Mouse (Mus musculus) R1 (cell line): ENCODE data around the gene Tor1a.

Experiments
- DNase-seq: peaks from one replicate; pipeline ENCODE4 v3.0.0-alpha.2; 2018; ENCODE audit warnings: low read depth, low spot score

Tor1a gene

GRCm38 (mm10) chr2:30967352-30968327 lies at the start of gene Tor1a:
Gene Tor1a (minus strand): TSS chr2:30967933.
- DNase-seq = peak; percentile 94

DNA sequence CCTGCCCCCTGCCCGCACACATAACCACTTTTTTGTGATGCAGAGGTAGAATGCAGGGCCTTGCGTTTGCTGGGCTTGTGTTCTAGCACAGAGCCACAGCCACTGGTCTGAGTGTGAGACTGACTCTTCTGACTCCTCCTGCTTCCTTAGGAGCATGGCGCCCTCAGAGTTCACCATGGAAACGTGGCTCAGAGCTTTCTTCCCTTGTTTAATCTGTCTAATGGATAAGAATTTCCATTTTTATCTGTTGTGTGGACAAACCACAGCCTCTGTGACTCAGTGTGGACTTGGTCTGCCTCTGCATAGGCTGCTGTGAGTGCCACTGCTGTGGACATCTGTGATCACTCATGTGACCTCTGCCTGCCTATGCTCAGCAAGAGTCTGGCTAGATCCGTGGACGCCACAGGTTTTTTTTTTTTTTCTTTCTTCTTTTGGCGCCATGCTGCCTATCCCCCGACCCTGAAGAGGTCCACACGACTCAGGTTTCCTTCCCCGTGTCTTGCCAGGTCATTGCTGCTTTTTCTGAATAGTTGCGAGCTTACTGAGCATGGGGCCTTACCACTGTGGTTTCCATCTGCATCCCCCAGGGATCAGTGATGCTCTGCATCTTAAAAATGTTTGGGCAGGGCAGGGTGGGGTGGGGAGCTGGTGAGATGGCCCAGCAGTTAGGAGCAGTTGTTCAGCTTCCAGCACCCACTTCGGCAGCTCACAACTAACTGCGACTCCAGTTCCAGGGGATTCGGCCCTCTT lies 45.8 kb upstream of the Tor1a start:
- no peak for DNase-seq

GRCm38 (mm10) chr2:31007208-31007607 lies 39.5 kb upstream of the Tor1a start:
- DNase-seq = no peak

DNA sequence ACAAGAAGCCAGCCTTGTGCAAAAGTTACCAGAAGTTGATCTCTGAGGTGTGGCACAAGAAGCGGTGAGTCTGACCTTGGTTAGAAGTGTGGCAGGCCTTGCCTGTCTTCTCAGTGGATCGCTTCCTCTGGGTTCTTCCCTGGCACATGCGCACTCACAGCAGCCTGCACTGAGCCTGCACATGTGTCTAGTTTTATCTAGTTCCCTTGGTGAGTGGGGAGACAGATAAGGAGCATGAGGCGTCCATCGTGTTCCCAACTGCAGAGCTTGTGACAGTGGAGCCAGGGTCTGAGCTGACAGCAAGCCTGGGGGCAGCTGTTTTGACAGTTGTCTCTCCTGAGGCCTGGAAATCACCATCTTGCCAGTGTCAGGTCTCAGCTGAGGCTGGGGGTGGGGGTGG lies 38.7 kb upstream of the Tor1a start:
- no peak for DNase-seq

DNA sequence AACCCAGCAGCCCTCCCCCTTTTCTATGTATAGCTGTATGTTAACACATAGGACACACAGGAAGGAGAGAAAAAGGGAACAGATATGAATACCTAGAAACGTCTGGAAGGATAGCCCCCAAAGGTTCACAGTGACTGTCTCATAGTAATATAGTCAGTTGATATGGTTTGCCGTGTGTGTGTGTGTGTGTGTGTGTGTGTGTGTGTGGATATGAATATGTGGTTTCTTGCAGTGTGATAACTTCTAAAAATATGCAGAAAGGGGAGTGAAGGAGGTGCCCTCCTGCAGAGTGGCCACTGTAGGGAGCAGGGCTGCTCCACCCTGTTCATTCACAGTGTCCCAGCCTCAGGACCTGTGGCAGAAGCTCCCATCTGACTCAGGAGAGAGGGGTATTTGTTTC lies 37.7 kb upstream of the Tor1a start:
- no peak for DNase-seq

- no peak for DNase-seq
Measured at GRCm38 (mm10) chr2:31002857-31003256, 35.1 kb upstream of the Tor1a start.

DNA sequence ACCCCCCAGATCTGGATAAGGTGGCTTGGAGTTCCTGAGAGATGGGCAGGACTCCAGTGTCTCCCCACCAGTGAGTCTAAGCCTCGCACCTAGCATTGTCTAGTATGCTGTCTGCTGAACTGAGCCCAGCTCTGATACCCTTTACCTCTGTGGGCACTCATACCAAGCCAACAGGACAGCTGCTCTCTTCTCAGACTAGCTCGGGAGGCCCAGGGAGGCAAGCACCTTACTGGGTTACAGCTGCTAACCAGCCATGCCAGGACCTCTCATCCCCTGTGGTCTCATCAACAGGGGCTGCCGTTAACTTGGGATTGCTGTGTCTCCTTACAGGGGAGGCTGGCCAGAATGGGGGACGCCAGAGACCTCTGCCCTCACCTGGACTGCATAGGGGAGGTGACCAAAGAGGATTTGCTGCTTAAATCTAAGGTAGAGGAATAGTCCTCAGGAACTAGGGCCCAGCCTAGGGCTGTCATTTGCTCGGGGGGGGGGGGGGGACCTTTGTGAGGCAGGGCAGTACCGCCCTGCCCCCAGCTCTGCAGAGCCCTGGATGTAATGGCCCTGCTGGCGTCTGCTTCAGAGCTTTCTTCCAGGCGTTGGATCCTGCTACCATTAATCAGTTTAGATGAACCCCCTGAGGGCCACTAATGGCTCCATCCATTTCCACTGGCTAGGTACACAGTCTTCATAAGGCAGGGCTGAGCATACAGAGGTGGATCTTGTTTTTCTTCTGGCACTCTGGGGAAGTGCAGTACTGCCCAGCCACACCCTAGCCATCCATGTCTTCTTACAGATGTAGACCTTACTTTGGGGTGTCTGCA lies 30.9 kb upstream of the Tor1a start:
- no peak for DNase-seq

- DNase-seq = no peak
Measured at GRCm38 (mm10) chr2:30995432-30995996, 27.8 kb upstream of the Tor1a start.

DNA sequence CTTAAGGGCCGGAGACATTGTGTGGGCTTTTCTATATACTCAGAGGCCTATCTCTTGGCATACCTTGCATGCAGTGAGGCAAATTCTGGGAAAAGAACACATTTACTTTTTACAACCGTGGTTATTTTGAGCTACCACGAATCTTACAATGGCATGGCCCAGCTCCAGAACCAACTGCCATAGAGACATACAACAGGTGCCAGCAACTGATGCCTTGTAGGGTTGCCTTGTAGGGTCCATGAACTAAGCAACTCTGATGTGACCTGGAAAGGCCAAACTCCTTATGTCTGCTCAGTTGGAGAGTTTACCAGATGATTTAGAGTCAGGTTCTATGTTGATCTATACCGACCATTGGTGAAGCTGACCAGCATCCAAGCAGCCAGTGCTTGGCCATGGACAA lies 27.1 kb upstream of the Tor1a start:
- DNase-seq = no peak

- peak; percentile 39 for DNase-seq
Measured at GRCm38 (mm10) chr2:30990221-30990620, 22.5 kb upstream of the Tor1a start.

DNA sequence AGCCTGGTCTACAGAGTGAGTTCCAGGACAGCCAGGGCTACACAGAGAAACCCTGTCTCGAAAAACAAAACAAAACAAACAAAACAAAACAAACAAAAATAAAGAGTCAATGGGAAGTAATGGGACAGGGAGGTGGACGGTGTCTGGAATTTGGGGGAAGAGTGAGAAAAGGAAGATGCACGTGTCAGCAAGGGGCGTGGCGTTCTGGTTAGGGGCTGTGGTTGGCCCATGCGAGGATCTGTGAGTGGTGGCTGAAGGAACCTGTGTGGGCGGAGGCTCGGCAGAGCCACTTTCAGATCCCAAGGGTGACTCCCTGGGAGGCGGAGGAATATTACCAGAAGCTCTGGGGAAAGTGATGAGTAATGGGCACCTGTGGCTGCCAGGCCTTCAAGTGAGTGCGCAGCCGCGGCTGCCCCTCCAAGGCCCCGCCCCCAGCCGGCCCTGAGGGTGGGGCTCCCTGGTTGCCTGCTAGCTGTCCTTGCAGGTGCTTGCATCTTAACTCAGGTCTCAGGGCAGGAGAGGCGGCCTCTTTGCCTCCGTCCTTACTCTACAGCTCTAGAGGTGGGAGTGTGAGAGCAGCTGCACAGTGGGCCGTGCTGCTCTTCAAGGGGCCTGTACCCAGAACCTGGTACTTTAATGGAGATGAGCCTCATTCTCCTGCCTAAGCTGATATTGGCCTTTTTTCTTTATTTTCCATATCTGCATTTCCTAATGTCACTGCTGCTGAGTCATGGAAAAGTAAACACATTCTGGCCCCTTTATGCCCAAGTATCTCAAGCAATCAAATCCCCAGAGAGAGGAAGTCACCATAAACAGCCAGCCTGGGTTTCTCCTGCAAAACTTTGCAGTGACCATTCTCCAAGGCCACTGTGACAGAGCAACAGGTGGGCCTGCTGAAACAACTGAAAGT lies 17.6 kb upstream of the Tor1a start:
- DNase-seq = peak; percentile 97

GRCm38 (mm10) chr2:30983024-30983423 lies 15.3 kb upstream of the Tor1a start:
- no peak for DNase-seq

- peak; percentile 100 for DNase-seq
Measured at GRCm38 (mm10) chr2:30981790-30982513, 14.2 kb upstream of the Tor1a start, which contains the start of the genes BC005624 and Usp20. Gene BC005624 (minus strand): TSS chr2:30982201. Gene Usp20 (plus strand): TSS chr2:30982279.

- no peak for DNase-seq
Measured at GRCm38 (mm10) chr2:30966826-30967225, 907 bp downstream of the Tor1a start.

- DNase-seq = no peak
Measured at GRCm38 (mm10) chr2:30965627-30966026, 2.1 kb downstream of the Tor1a start.

- DNase-seq = no peak
Measured at GRCm38 (mm10) chr2:30962570-30963254, 5.0 kb downstream of the Tor1a start.

GRCm38 (mm10) chr2:30959856-30960255 lies 7.9 kb downstream of the Tor1a start:
- peak; percentile 39 for DNase-seq

GRCm38 (mm10) chr2:30958726-30959125 lies 9.0 kb downstream of the Tor1a start:
- no peak for DNase-seq

GRCm38 (mm10) chr2:30957511-30957910 lies 10.2 kb downstream of the Tor1a start:
- DNase-seq = no peak
